Mouse (Mus musculus) 3T3-L1 (cell line): ENCODE measurements at regions not wholly inside any gene's neighbourhood (a gene's known extent, or its start where the extent isn't known, plus 50 kb on each side); places are given as distances from the start of the nearest gene placed in this dataset.

Experiments
- DNase-seq: peaks from one replicate; pipeline ENCODE4 v3.0.0-alpha.2; 2015; ENCODE audit warnings: low read depth, low spot score

DNA sequence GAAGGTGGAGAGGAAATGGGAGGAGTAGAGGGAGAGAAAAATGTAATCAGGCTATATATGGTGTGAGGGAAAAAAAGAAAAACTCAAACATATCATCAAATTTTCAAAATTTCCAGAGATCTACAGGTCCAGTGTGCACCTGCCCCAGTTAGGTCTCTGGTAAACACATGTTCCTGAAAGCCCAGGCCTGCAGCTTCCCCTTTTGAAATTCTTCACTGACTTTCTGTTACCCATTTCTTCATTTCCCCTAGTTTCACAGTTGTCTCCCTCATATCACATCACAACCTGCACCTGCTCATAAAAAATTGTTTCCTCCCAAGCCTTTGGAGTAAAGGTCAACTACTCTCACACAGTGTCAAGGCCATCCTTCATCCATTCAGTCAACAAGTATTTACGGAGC, 236.9 kb upstream of the Ldb2 start:
- DNase-seq: no peak

DNA sequence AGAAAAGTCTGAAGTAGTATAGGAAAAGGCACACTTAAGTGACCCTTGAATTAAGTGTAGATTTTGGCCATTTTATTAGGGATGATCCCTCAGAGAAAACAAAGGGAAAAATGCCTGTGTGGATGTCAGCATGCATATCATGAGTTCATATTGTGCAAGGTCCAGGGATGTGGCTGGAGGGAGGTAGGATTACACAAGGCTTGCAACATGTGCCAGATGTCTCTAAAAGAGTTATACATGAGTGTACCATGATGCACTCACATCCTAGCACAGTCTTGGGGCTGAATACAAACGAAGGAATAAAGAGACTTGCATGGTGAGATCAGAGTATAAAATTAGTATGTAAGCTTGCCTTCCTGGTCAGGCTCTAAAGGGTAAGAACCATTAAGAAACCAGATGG, 233.7 kb upstream of the Ldb2 start:
- peak; percentile 47 for DNase-seq

DNA sequence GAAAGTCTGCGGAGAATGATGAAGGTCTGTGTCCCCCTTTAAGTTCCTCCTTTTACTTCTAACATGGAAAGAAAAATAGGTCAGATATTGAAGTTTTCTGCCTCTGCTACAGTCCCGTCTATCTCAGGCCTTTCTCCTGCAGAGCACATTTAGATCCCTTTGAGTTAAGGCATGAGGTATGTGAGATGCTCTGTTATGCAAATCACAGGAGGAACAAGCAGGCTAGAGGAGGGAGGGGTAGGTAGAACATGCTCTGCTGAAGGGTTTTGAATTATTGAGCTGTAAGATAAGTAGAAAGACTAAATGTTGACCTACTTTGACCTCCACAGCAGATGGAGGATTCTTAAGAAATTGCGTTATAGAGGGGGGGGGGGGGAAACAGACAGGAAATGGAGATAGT, 228.4 kb upstream of the Ldb2 start:
- DNase-seq: no peak

DNA sequence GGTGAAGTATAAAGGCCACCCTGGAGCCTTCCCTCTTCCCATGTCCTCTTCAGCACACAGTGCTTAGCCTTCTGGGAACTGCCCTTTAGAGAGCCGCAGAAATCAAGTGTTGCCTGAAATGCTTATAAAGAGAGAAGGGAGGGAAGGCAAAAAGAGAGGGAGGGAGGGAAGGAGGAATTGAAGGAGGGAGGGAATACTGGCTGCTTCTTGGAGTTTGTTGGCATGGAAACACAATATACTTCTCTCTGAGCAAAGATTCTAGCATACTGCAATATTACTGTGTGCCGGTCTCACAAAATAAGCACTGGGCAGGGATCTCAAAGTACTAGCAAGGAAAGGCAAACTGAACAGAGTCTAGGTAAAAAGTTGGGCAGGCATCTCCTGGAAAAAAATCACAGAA, 225.9 kb upstream of the Ldb2 start:
- no peak for DNase-seq

DNA sequence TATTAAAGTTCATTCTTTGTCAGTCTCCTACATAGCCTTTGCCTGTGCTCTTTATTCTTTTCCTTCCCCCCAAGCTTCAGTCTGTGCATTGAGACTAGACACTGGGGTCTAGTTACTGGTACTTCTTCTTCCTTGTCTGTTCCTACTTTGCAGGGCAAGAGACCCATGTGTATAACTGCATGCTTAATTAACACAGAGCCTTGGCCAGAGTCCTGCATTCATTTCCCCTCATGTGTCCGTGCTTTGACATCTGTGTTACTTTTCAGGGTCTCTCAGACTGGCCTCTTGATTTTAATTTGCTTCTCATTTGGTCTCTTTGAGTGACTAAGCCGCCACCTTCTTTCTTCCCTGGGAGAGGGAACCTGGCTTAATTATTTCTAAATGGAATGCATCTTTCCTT, 208.4 kb upstream of the Ldb2 start:
- no peak for DNase-seq

DNA sequence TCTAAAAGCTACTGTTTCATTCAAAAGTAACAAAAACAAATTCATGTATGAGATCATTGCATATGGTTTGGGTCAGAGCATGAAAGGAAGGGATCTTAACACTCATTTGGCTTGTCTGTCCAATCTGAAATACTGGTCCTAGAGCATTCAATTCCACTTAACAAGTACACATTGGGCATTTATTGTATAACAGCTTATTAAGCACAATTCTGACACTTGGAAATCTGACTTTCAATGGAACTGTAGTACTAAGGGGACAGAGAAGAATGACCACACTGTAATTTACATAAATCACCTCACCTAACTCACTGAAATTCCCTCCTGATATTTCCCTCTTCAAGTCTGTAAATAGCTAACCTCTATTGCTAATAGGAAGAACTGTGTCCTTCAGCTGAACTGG, 201.5 kb upstream of the Ldb2 start:
- no peak for DNase-seq

DNA sequence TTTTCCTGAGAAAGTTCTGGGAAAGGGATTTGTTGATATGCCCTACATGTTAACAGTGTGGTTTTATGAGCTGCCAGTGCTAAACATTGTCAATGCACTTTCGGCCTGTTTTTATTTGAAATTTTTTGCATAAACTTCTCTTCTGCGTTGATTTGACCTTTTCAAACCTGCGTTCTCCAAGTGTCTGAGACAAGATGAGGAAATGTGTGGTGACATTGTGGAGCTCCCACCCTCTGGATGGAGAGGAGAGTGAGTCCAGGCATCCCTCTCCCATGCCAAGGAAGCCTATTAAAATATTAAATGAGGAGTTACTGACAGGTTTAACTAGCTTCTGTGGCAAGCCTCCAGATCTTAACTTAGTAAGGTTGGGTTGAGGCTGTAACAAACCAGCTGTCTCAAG, 199.6 kb upstream of the Ldb2 start:
- DNase-seq: no peak

DNA sequence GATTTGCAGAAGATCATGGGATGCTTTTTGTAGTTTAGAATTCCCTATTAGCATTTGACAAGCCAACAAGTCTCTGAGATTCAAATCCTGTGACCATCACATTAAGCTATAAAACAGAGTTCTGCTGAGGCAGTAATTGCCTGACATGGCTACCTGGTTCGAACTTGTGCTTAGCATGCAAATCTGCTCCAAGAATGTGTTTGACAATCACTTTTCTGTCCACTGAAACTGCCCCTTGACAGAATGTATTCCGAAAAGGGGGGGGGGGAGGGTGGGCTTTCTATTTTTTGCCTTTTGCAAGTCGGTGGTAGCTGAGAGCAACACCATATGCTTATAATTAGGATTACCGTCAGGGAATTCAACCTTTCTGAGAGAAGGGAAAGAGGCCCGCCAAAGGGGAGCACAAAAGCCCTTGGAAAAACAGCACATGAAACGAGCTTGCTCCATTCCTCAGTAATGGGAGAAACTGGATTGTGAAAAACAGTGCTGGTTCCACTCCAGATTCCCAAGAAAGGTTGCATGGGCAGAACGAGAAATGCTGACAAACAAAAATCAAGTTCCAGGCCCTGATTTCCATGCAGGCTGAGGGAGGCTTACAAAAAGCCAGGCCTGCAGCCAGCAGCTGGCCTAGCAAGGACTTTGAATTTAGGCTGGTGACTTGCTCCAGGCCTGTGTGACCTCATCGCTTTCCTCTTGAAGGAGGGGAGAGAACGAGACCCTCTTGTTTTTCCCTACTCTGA, 176.1 kb upstream of the Ldb2 start:
- peak; percentile 21 for DNase-seq

DNA sequence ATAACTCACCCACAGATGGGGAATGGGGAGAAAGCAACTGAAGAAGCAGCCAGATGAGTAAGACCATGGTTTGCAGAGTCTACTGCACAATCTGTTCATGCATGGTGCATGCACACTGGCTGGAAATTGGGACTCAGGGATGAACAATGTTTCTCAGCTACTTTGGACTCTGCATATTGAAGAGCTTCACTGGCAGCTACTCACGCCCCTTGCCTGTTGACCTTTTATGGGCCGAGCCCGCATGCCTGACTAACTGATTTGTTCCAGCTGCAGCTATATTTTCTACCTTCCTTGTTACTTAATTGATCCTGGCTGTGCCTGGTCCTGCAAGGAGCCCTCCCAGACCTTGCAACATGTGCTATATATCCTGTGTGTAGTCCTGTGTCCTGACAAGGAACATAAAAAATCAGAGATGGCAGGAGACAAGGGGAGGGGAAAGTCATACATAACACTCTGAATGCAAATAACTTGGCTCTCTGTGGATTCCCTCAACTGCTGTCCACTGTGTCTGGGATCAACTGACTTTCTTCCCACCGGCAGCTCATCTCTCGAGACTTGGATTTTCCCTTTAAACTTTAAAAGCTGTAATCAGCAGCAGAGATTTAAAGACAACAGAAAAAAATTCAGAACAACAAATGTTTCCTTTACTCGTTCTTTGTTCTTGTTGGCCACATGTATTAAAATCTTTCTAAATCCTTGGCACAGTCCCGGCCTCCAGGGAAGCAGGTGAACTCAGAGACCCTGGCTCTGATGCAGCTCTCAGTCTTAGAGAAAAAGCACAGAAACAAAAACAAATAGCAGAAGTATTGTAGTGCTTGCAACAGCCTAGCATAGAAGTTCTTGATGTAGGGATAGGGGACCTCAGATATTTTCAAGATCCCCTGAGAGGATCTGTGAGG, 143.8 kb upstream of the Ldb2 start:
- no peak for DNase-seq

DNA sequence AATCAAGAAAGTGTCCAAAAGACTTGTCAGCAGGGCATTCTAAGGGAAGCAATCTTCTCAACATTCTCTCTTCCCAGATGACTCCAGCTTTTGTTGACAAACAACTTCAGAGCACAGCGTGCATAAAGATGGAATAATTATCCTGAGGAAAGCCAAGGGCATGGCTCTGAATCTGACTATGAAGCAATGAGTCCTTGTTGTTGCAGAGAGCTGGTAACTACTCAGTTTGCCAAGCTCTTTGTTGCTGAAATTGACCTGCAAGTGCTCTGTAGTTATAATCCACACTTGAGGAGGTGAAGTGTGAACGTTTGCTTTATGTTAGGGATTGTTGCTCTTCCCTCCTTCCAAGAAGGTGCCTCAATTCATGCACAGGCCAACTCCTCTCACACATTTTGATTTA, 143.1 kb upstream of the Ldb2 start:
- DNase-seq: no peak

DNA sequence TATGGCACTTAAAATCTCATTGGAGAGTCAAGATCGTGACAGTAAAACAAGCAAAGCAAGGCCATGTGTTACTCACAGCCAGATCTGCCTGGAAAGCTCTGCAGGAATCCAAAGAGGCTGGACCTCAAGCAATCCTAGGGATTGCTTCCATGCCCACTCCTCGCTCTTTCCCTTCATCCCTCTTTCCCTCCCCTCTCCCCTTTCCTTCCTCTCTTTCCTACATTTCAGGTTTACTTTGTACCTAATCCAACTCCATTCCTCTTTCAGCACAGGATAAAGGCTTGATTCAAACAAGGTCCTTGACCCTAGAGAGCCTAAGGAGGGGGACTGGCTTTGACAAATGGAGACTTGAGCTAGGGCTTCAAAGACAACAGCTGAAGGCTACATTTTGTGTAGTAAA, 126.0 kb upstream of the Ldb2 start:
- DNase-seq: no peak

DNA sequence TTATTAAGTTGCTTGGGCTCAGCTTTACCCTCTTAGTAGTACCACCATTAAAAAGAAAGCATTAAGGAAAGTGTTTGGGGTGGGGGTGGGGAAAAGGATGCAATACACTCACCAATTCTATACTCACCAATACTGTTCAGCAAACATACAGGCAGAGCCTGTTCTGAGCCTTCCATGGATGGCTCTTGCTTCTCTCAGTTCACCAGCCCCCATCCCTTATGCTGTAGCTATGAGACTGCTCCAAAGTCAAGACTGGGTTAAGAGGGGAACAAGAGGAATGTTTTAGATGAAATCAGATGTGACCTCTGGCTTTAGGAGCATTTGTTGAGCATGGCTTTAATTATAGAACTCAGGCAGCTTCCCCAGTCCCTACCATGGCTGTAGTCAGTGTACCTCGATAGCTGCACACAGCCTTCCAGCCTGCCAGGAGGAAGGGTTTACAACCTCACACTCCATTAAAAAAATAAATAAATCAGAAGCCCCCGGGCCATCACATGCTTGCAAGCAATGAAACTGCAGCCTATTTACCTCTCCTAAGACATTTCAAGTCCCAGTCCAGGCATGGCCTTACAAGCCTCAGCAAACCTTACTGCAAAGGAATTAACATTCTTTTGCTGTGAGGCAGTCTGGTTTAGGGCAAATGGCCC, 122.8 kb upstream of the Ldb2 start:
- DNase-seq: peak; percentile 90

DNA sequence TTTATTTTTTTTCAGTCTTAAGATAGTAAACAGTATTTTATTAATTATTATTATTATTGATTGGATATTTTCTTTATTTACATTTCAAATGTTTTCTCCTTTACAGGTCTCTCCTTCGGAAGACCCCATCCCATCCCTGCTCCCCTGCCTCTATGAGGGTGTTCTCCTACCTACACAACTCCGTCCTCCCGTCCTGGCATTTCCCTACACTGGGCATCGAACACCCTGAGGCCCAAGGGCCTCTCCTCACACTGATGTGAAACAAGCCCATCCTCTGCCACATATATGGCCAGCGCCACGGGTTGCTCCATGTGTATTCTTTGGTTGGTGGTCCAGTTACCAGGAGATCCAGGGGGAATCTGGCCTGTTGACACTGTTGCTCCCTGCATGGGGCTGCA, 118.3 kb upstream of the Ldb2 start:
- DNase-seq: no peak

DNA sequence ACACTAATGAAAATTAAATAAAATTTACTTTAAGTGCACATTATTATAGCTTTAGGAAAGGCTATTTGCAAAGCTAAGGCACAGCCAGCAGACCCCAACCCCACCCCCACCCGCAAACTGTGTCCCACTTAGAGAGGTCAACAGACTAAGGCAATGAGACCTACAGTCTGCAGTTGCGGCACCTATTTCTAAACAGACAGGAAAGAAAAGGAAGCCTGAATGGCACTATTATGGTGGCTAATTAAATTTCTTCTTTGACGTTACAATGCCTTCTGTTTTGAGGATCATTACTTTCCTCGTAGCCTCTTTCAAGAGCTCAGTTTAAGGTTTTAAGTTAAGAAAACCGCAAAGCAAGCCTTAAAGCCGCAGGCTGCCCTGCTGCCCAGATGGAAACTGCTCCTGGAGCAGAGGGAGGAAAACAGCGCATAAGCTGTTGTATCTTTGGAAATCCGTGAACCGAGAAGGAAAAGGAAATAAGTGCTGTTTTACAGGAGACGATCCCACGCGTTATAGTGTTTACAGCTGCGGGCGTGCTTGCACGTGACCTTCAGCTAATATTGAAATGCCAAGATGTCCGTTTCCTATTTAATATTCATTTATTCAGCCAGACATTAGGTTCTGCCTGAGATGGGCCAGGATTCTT, 117.8 kb upstream of the Ldb2 start:
- no peak for DNase-seq

DNA sequence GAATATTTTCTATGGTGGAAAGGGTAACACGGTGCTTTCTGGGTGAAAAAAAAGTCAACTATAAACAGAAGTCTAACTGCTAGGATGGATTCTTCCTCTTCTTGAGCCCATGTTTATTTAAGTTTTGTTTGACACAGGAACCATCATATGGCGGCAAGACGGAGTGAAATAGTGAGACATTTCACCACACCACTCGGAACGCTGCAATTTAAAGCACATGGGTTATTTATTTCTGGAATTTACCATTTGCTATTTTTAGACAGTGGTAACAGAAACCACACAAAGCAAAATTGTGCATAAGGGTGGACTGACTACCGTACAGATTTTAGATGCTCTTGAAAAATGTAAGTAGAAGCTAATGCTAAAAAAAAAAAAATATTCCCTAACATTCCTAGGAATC, 103.1 kb upstream of the Ldb2 start:
- peak; percentile 59 for DNase-seq

DNA sequence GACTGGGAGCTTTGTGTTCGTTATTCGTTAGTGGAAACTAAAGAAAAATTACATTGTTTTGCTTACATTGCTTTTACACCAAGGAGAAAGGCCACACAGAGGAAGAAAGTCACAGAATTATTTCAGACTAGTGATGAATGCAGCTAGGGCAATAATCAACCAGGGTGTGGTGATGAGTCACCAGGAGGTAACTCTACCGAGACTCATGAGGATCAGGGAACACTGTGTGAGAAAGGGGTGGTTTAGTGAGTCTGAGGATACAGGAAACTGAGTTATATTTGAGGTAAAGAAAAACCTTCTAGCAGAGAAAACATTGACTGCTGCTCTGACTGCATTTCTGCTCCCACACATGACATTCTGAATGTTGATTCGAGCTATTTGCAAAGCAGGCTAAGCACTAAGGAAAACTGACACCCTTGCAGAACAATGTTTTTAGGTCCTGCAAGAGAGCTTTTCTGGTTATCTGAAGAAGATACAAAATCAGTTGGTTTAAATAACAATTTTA, 87.1 kb upstream of the Ldb2 start:
- DNase-seq: peak; percentile 53

DNA sequence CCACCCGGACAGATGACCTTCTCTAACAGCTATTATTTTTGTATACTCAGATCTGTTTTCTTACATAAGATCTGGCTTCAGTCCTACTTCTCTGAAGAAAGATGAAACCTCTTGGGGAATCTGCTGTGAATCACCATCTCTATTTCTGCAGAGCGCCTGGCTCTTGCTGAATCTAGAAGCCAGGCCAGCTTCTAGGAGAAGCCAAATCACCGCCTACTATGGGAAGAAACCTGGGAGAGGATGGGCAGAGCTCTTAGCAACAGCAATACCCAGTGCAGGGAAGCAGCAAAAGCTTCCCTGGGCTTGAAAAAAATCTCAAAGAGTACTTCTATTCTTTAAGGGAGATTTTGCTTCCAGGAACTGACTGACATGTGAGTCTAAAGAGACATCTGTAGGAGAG, 77.5 kb upstream of the Ldb2 start:
- peak; percentile 89 for DNase-seq

DNA sequence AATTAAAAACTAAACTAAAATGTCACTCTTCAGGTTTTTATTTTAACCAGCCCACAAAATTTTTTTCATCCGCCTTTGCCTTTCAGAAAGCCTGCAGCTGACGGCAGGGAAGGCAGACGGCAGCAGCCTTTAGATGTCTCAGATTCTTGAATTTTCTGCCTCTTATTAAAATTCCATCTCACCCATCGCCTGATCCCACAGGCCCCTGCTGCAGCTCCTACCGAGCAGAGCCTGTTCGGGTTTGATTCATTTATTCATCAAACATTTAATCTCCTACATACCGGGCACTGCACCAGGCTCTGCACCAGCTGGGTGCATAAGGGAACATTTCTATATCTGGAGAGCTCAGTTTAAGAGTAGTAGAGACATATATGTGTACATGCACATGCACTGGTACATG, 72.8 kb upstream of the Ldb2 start:
- no peak for DNase-seq

DNA sequence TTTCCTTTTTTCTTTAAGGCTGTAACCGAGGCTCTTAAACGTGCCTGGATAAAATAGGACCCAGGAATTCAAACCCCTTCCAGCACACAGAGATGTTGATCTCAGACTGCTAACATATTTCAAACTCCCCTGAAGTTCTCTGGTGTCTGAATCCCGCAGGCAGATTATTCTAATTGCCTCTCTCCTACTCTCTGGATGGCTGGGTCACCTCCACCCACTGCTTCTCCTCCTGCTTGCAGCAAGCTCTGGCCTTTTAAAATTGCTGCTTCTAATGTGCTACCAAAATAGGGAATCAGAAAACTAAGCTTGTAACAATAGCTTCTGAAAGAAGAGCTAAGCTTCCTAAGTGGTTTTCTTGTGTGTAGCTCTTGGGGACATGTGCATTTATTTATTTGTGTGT, 64.4 kb upstream of the Ldb2 start:
- DNase-seq: no peak

DNA sequence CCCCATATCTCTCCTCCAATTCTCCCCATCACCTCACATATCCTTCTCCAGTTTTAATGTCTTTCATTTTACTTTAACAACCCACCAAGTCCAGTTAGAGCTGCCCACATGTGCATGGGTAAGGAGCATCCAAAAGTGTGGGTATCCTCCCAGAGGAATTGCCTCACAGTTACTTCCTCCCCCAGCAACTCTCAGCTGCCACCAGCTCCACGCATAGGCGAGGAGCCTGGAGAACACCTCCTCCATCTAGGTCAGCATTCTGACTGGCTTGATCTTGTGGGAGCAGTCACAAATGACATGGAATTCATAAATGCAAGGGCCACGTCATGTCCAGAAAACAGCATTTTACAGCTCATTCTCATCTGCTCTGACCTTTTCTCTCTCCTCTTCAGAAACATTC, 63.9 kb upstream of the Ldb2 start:
- DNase-seq: no peak

DNA sequence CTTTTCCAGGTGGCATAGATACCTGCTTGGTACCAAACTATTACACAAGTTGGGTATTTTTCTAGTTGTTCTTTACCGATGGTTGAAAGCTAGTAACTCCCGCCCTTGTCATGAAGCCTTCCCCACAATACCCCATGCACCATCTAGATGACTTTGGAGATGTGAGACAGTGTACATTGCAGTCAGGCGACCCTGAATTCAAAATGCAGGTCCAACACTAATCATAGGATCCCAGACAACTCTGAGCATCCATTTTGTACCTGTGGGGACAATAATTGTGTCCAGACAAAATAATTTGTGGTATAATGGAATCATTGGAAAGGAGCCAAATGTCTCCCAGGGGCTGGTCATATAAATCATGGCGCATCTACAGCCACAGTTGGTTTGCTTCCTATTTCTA, 54.7 kb upstream of the Ldb2 start:
- DNase-seq: no peak
